Mouse (Mus musculus) left cerebral cortex, adult 8-10 months (tissue): ENCODE measurements at regions not wholly inside any gene's neighbourhood (a gene's known extent, or its start where the extent isn't known, plus 50 kb on each side); places are given as distances from the start of the nearest gene placed in this dataset.

Experiments
- DNase-seq, 2 experiments: peaks; one replicate each; pipeline ENCODE4 v3.0.0; 2022; ENCODE audit warnings: low spot score in 2 of 2

DNA sequence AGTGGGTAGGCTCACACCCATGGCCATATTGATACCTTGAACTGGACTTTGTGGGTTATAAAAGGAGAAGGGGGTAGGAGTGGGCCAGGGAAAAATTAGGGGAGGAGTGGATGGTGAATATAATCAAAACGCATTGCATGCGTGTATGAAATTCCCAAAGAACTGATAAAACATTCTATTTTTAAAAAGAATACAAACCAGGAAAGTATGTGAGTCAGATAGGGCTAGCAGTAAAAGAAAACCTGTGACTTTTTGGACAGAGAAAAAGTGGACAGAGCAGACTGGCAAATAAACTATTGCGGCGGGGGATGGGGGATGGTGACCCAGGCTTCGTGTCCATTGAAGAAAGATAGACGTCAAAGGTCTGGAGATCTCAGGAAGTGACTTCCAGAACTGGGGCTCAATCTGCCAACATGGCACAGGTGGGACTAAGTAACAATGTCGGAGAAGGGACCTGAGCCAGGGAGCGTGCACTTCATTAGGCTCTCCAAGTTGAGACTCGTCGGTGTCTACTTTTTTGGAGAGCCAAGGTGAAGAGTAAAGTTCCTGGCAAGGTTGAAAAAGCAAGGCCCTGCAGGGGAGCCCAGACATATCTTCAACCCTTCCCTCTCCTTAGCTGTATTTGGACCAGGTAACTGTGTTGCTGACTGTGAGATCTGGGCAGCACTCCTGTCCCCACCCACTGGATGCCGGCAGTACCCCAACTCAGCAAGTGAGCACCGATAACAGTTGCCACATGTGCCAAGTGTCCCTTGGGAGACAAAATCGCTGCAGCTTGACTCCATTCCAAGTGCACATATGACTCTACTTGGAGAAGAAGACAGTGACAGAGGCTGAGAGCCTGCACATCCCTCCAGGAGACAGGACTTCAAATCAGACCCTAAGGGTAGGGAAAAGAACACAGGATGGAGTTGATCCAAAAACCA lies 103.1 kb upstream of the Nfe2l3 start:
- no peak for DNase-seq

GRCm38 (mm10) chr6:51330069-51330706 lies 102.3 kb upstream of the Nfe2l3 start:
- no peak for DNase-seq

DNA sequence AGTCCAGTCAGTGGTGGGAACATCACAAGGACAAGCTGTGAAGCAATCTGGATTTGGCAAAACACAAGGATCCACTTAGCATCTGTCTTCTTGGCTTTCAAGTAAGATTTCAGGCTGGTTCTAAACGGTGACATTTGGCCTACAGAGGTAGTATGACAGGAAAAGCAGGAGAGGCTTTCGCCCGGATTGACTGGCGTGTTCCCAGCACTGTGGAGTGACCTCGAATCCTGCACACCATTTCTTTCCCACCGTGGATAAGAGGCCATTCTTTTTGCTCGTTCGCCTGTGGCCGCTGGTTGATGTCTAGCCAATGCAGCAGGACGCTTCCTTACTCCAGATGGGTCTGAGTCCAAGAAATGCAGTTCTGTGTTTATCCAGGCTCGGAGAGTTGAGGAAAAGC lies 99.6 kb upstream of the Nfe2l3 start:
- no peak for DNase-seq

- no peak for DNase-seq
These were observed 98.6 kb upstream of the Nfe2l3 start for GRCm38 (mm10) chr6:51333722-51334360.

GRCm38 (mm10) chr6:51335314-51335713 lies 97.2 kb upstream of the Nfe2l3 start:
- no peak for DNase-seq

GRCm38 (mm10) chr6:51339301-51339700 lies 93.2 kb upstream of the Nfe2l3 start:
- DNase-seq, result no peak

GRCm38 (mm10) chr6:51347721-51348120 lies 84.7 kb upstream of the Nfe2l3 start:
- DNase-seq, result no peak

- no peak for DNase-seq
These were observed 82.7 kb upstream of the Nfe2l3 start for GRCm38 (mm10) chr6:51349771-51350170.

- DNase-seq, result no peak
These were observed 77.4 kb upstream of the Nfe2l3 start for GRCm38 (mm10) chr6:51355041-51355440.

DNA sequence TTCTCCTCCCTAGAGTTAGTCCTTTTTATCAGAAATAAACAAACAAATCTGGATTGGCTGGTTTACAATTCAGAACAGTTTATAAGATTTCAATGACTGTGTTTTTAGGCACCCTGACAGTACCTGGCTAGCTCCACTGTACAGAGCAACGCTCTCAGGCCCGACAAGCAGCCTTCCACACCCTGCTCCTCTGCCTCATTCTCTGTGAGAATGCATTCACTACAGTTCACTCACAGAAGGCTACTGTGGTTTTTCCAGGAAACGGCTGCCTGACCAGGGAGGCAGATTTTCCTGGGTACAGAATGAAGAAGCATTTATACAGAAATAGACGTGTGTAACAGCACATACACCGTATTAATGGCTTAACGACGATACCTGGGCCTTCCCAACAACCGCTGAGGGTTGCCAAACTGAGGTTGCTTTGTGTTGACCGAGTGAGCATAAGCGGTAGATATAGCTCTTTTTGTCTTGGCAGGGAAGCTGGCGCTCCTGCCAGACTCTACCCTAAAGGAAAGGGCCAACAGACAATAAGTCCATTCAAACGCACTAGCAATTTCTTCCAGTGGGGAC lies 70.8 kb upstream of the Nfe2l3 start:
- DNase-seq, result no peak

- DNase-seq, result peak; percentile 51 to 72
These were observed 69.8 kb upstream of the Nfe2l3 start for GRCm38 (mm10) chr6:51362475-51363226.

DNA sequence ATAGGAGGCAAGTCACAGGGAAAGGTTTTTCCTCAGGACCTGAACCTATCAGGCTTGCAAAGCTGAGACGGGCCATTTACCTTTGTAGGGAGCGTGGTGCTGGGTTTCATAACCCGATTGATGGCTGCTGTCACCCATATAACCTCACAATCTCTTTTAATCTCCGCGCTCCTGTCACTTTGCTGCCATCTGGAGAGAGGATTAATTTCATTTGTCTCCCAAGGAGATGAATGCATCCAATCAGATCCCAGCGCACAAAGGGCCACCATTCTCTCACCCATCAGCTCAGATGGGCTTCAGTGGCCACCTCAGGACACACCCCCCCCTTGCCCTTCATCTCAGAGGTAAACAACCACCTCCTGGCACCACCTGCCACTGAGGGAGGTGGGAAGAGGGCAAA lies 67.7 kb upstream of the Nfe2l3 start:
- DNase-seq, result no peak

DNA sequence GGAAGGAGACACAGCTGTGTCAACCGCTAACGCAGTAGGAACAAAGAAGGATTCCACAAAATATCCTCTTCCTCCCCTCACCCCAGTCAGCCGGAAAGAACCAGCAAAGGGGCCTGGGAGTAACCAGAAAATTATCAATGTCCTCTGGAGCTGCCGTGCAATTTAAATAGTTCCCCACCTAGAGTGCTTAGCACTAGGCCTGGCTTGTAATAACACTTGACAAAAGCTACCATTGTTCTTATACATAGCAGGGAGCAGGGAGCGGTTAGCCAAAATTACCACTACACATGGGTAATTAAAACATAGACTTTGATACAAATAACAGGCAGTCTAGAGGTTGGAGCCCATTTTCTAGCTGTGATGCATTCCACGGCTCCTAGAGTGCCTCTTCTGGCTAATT lies 62.7 kb upstream of the Nfe2l3 start:
- no peak for DNase-seq

DNA sequence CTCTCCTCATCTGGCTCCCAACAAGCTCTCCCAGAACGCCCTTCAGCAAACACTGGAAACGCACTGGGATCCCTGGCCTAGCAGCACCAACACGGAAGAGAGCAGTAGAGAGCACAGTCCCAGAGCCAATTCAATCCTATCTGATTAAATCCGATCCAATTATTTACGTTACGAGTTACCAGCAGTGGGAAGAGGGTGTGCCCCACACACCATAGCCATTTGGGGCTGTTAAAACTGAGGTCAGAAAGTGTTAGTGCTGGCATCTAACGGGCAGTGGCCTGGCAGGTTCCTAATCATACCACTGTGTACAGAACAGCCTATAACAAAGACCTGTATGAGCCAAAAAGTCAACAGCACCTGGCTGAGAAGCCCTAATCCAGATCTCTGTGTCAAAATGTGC lies 60.1 kb upstream of the Nfe2l3 start:
- no peak for DNase-seq

DNA sequence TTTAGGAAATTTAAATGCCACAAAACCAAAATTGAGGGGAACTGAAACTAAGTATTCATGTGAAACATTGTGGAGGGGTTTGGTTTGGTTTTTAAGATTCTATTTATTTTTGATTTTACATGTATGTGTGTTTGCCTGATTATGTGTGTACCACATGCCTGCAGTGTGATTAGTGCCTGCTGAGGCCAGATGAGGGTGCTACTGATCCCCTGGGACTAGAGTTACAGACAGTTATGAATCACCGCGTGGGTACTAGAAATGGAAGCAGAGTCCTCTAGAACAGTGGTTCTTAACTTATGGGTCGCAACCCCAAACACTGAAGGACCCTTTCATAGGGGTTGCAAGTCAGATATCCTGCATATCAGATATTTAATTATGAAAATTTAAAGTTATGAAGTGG lies 54.0 kb upstream of the Nfe2l3 start:
- DNase-seq, result no peak

DNA sequence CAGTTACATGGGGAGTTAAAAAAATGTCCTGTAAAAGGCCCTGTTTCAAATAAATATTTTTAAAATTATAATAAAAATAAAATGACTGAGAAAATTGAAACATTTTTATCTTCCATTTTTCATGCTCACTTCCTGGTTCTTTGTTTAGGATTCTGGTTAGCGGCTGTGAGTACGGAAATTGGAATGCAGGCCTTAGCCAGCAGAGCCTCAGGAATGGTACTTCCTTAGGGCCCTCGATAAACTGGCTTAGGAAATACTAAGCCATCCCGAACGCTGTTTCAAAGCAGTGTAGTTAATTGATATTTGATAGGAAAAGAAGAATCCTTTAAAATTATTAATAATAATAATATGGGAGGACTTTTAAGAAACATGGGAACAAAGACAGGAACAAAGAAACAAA lies 53.4 kb upstream of the Nfe2l3 start:
- DNase-seq, result no peak

DNA sequence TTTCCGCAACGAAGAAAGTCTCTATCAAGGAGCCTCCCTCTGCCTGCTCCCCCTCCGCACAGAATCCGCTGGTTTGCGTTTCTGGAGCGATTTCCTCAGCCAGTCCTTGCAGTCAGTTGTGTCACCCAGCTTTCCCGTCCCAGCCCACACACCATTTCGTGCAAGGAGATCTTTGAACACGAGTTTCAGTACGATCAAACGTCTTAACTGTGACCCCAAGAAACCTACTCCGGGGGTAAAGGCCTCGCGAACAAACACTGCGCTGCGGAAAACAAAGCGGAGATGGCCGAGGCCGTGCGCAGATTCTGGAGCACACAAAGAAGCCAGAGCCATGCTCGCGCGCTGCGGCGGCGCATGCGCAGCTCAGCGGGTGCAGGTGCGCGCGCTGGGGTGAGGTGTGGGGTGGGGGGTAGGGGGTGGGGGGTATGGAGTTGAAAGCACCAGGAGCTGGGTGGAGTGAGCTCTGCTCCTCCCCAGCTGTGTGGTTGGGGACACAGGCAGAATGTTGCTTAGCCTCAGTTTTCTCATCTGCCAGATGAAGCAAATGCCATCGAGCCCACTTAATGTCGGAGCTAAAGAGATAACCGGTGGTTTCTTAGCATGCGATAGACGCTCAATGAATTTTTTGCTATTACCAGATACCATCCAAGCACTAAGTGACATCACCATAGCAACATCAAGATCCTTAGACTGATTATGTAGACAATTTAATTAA lies 52.8 kb upstream of the Nfe2l3 start:
- DNase-seq, result peak; percentile 43 to 62

- no peak for DNase-seq
These were observed 52.2 kb upstream of the Nfe2l3 start for GRCm38 (mm10) chr6:51380275-51380575.

DNA sequence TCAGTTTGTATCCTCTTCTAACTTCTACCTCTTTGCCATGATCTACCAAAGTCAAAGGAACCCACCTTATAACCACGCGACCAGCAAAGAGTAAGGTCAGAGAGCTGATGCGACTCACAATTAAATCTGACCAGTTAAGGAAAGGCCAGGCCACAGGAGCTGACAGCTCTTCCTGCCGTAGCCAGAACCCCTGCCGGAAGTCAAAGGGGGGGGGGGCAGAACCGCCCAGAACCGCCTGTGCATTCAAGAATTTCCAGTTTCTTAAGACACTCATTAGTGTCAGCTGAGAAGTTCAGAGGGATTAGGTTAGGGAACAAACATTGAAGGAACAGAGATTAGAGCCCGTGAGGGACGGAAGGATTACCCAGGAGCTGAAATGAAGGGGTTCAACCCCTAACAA lies 51.0 kb upstream of the Nfe2l3 start:
- DNase-seq, result no peak
